Comparison of ENCODE assay signal across 9 mouse cellular contexts in genomic region chr10:128269206-128269910, GRCm38 (mm10). TPM values are rescaled to one million over a fixed set of nuclear protein-coding genes. Genes with fewer than 3 reads are reported as not detected.
DNase-seq lines count a peak whose midpoint lies in the region; ATAC-seq and TF ChIP-seq lines count a peak whose summit lies in the region.
"Had no signal": no experiment of that assay in that cellular context is flagged by ENCODE, and none has a peak within 500 bp of the region (broad histone marks: within the 10 kb centered on the region; RNA-seq: fewer than 3 reads in every experiment).

No protein-coding gene starts in this region.

- no peak for ATAC-seq in G1E (ENCODE audit: extremely low read depth, insufficient number of reproducible peaks, low FRiP score, poor library complexity, severe bottlenecking)
- ATAC-seq in liver, embryonic 12.5 days = no peak
- ATAC-seq in megakaryocyte-erythroid progenitor cell, adult 5-6 weeks (replicated peaks; ENCODE audit: low FRiP score, low TSS enrichment, poor library complexity, severe bottlenecking) = no peak

- H3K9me3 ChIP-seq in G1E (replicated peaks) = no peaks in the 10 kb centered on the region
- H3K9me3 ChIP-seq in embryonic facial prominence, embryonic 10.5 days = no peaks in the 10 kb centered on the region
- H3K9me3 ChIP-seq in liver, embryonic 12.5 days (replicated peaks) = no peaks in the 10 kb centered on the region

- no peak overlapping the region for H3K4me3 ChIP-seq in kidney, adult 2 months (ENCODE audit: insufficient read depth, low read depth, low read length)
- peak overlapping the region; percentile 11; the same call in 1 of the 2 replicates for H3K4me3 ChIP-seq in G1E (ENCODE audit: low read depth, low read length)
- peak overlapping the region; percentile 4; the same call in 1 of the 2 replicates for H3K4me3 ChIP-seq in embryonic facial prominence, embryonic 10.5 days
- H3K4me3 ChIP-seq in liver, embryonic 12.5 days = peak overlapping the region; percentile 86

- H3K4me2 ChIP-seq in liver, embryonic 12.5 days = peak overlapping the region; percentile 73

- no peak for DNase-seq in kidney, adult 2 months
- no peak for DNase-seq in kidney, postnatal 10 days
- DNase-seq in G1E (ENCODE audit: low spot score) = no peak
- no peak for DNase-seq in embryonic facial prominence, embryonic 10.5 days (ENCODE audit: low spot score)
- DNase-seq in gastrocnemius, postnatal 4 days (ENCODE audit: low spot score in 2 of 2) = no peak

- peak overlapping the region; percentile 69 for H3K9ac ChIP-seq in liver, embryonic 12.5 days

- H3K27me3 ChIP-seq in kidney, adult 2 months (replicated peaks; ENCODE audit: control insufficient read depth, insufficient read depth, low read length) = no peaks in the 10 kb centered on the region
- no peaks in the 10 kb centered on the region for H3K27me3 ChIP-seq in G1E (ENCODE audit: insufficient read depth, low read length)
- H3K27me3 ChIP-seq in embryonic facial prominence, embryonic 10.5 days (replicated peaks; ENCODE audit: low read depth, poor library complexity, severe bottlenecking) = peaks cover 8% of the 10 kb centered on the region; the same call in 1 of the 2 replicates
- H3K27me3 ChIP-seq in liver, embryonic 12.5 days (replicated peaks) = no peaks in the 10 kb centered on the region

- no peaks in the 10 kb centered on the region for H3K36me3 ChIP-seq in kidney, adult 2 months (ENCODE audit: control insufficient read depth, insufficient read depth, low read length)
- H3K36me3 ChIP-seq in G1E (replicated peaks) = peaks cover 4% of the 10 kb centered on the region
- no peaks in the 10 kb centered on the region; the same call in 1 of the 2 replicates for H3K36me3 ChIP-seq in embryonic facial prominence, embryonic 10.5 days (replicated peaks)
- peaks cover 3% of the 10 kb centered on the region; the same call in 1 of the 2 replicates for H3K36me3 ChIP-seq in liver, embryonic 12.5 days

- H3K27ac ChIP-seq in kidney, adult 2 months (ENCODE audit: insufficient read depth, low read depth, low read length) = peak overlapping the region; percentile 20; the same call in 1 of the 2 replicates
- no peak overlapping the region for H3K27ac ChIP-seq in embryonic facial prominence, embryonic 10.5 days (replicated peaks)
- H3K27ac ChIP-seq in liver, embryonic 12.5 days = peak overlapping the region; percentile 58

- WGBS in kidney, adult 2 months = 94% methylated on average over 16 of the region's 16 CpGs
- 88% methylated on average over 16 of the region's 16 CpGs for WGBS in embryonic facial prominence, embryonic 10.5 days
- WGBS in liver, embryonic 12.5 days (ENCODE audit: insufficient replicate concordance) = 79% methylated on average over 16 of the region's 16 CpGs

- TF ChIP-seq CTCF in kidney, adult 2 months (conservative IDR thresholded peaks at IDR 0.05; ENCODE audit: insufficient read depth, insufficient read length, low read depth, low read length) = no peak
- TF ChIP-seq CTCF in G1E (IDR thresholded peaks at IDR 0.05; ENCODE audit: low read depth, low read length) = no peak

- TF ChIP-seq POLR2A in kidney, adult 2 months (IDR thresholded peaks at IDR 0.05; ENCODE audit: low read depth, low read length) = no peak

- peaks cover 3% of the 10 kb centered on the region; the same call in 1 of the 2 replicates for H3K4me1 ChIP-seq in kidney, adult 2 months (ENCODE audit: control insufficient read depth, insufficient read depth, low read length)
- H3K4me1 ChIP-seq in G1E (ENCODE audit: insufficient read depth, low read depth, low read length) = peaks cover 21% of the 10 kb centered on the region
- H3K4me1 ChIP-seq in embryonic facial prominence, embryonic 10.5 days = peaks cover 15% of the 10 kb centered on the region
- peaks cover 26% of the 10 kb centered on the region for H3K4me1 ChIP-seq in liver, embryonic 12.5 days

RNA-seq across cellular contexts. Expression of gene Apof, which starts 0.9 kb away (rescaled TPM):
- polyA plus RNA-seq in kidney, adult 2 months (2012; rRNA removed) = 0.08 and 0.30 TPM in 2 replicates
- total RNA-seq in G1E (2014; fragmentation: Nextera tagmentation) = not detected in 2 replicates
- 0.12 and 0.16 TPM in 2 replicates for total RNA-seq in G1E (2017)
- not detected in 2 replicates for polyA plus RNA-seq in G1E (2012)
- polyA plus RNA-seq in embryonic facial prominence, embryonic 10.5 days (2016; fragmentation: Nextera tagmentation; extraction: Ambion mirVana) = 0.11 TPM in 1 of 2 replicates, not detected in the other
- 27.2 and 28.2 TPM in 2 replicates for polyA plus RNA-seq in liver, embryonic 12.5 days (2016; fragmentation: Nextera tagmentation; extraction: Ambion mirVana)
- not detected in 2 replicates for total RNA-seq in megakaryocyte-erythroid progenitor cell, adult 5-6 weeks (2014; fragmentation: Nextera tagmentation)
- total RNA-seq in megakaryocyte-erythroid progenitor cell, adult 5-6 weeks (2017) = not detected in 2 replicates
- 1 to 10 TPM in 1 of 2 experiments, not detected in 1; 1.6 TPM for total RNA-seq in gastrocnemius, postnatal 4 days (2021)
- polyA plus RNA-seq: neural tube, embryonic 11.5 days had no signal

RNA-seq across cellular contexts. Expression of gene Stat2, which starts 1.0 kb away (rescaled TPM):
- 18.6 TPM in 2 replicates for polyA plus RNA-seq in kidney, adult 2 months (2012; rRNA removed)
- total RNA-seq in G1E (2014; fragmentation: Nextera tagmentation) = 23.3 and 24.5 TPM in 2 replicates
- total RNA-seq in G1E (2017) = 15.0 and 16.7 TPM in 2 replicates
- 10.0 and 10.7 TPM in 2 replicates for polyA plus RNA-seq in G1E (2012)
- 14.3 and 15.3 TPM in 2 replicates for polyA plus RNA-seq in embryonic facial prominence, embryonic 10.5 days (2016; fragmentation: Nextera tagmentation; extraction: Ambion mirVana)
- 8.4 and 8.8 TPM in 2 replicates for polyA plus RNA-seq in liver, embryonic 12.5 days (2016; fragmentation: Nextera tagmentation; extraction: Ambion mirVana)
- total RNA-seq in megakaryocyte-erythroid progenitor cell, adult 5-6 weeks (2014; fragmentation: Nextera tagmentation) = 24.3 and 35.7 TPM in 2 replicates
- total RNA-seq in megakaryocyte-erythroid progenitor cell, adult 5-6 weeks (2017) = 8.1 and 9.0 TPM in 2 replicates
- total RNA-seq in gastrocnemius, postnatal 4 days (2021) = 10 to 100 TPM in 1 of 2 experiments, 1 to 10 TPM in 1; 9.3 to 10.2 TPM

RNA-seq across cellular contexts. Expression of gene Apon, which starts 15.5 kb away (rescaled TPM):
- polyA plus RNA-seq in kidney, adult 2 months (2012; rRNA removed) = not detected in 2 replicates
- total RNA-seq in G1E (2014; fragmentation: Nextera tagmentation) = not detected in 2 replicates
- 0.17 and 0.27 TPM in 2 replicates for total RNA-seq in G1E (2017)
- 0.04 TPM in 1 of 2 replicates, not detected in the other for polyA plus RNA-seq in G1E (2012)
- 0.49 and 0.69 TPM in 2 replicates for polyA plus RNA-seq in embryonic facial prominence, embryonic 10.5 days (2016; fragmentation: Nextera tagmentation; extraction: Ambion mirVana)
- 0.31 and 0.51 TPM in 2 replicates for polyA plus RNA-seq in liver, embryonic 12.5 days (2016; fragmentation: Nextera tagmentation; extraction: Ambion mirVana)
- total RNA-seq in megakaryocyte-erythroid progenitor cell, adult 5-6 weeks (2014; fragmentation: Nextera tagmentation) = 1.3 and 1.7 TPM in 2 replicates
- total RNA-seq in megakaryocyte-erythroid progenitor cell, adult 5-6 weeks (2017) = not detected in 2 replicates
- total RNA-seq in gastrocnemius, postnatal 4 days (2021) = under 1 TPM; 0.32 to 0.70 TPM
- polyA plus RNA-seq: frontal cortex, adult 2 months had no signal

RNA-seq across cellular contexts. Expression of gene Il23a, which starts 29.2 kb away (rescaled TPM):
- polyA plus RNA-seq in kidney, adult 2 months (2012; rRNA removed) = 0.05 and 0.10 TPM in 2 replicates
- not detected in 2 replicates for total RNA-seq in G1E (2014; fragmentation: Nextera tagmentation)
- total RNA-seq in G1E (2017) = 0.16 TPM in 1 of 2 replicates, not detected in the other
- 0.03 TPM in 1 of 2 replicates, not detected in the other for polyA plus RNA-seq in G1E (2012)
- polyA plus RNA-seq in embryonic facial prominence, embryonic 10.5 days (2016; fragmentation: Nextera tagmentation; extraction: Ambion mirVana) = 0.13 TPM in 1 of 2 replicates, not detected in the other
- not detected in 2 replicates for polyA plus RNA-seq in liver, embryonic 12.5 days (2016; fragmentation: Nextera tagmentation; extraction: Ambion mirVana)
- total RNA-seq in megakaryocyte-erythroid progenitor cell, adult 5-6 weeks (2014; fragmentation: Nextera tagmentation) = not detected in 2 replicates
- not detected in 2 replicates for total RNA-seq in megakaryocyte-erythroid progenitor cell, adult 5-6 weeks (2017)
- not detected for total RNA-seq in gastrocnemius, postnatal 4 days (2021)
- polyA plus RNA-seq: neural tube, embryonic 11.5 days had no signal

RNA-seq across cellular contexts. Expression of gene Pan2, which starts 33.8 kb away (rescaled TPM):
- 18.1 and 21.1 TPM in 2 replicates for polyA plus RNA-seq in kidney, adult 2 months (2012; rRNA removed)
- total RNA-seq in G1E (2014; fragmentation: Nextera tagmentation) (23.2 and 30.2 TPM in 2 replicates), G1E (2017) (13.8 TPM in 2 replicates)
- polyA plus RNA-seq in G1E (2012) = 3.4 and 3.6 TPM in 2 replicates
- 42.9 and 43.3 TPM in 2 replicates for polyA plus RNA-seq in embryonic facial prominence, embryonic 10.5 days (2016; fragmentation: Nextera tagmentation; extraction: Ambion mirVana)
- polyA plus RNA-seq in liver, embryonic 12.5 days (2016; fragmentation: Nextera tagmentation; extraction: Ambion mirVana) = 17.9 and 18.3 TPM in 2 replicates
- 37.0 and 40.7 TPM in 2 replicates for total RNA-seq in megakaryocyte-erythroid progenitor cell, adult 5-6 weeks (2014; fragmentation: Nextera tagmentation)
- 14.2 and 18.0 TPM in 2 replicates for total RNA-seq in megakaryocyte-erythroid progenitor cell, adult 5-6 weeks (2017)
- total RNA-seq in gastrocnemius, postnatal 4 days (2021) = 10 to 100 TPM; 17.2 to 19.5 TPM

Comparison
In these comparisons a context has a peak if more than half of its experiments do, and no peak if none do; other contexts are left out.
1. RNA of gene Apof, which starts 0.9 kb away (polyA plus RNA-seq): 27.2 to 28.2 TPM in liver, embryonic 12.5 days; 0.08 to 0.30 TPM in kidney, adult 2 months, not detected in G1E and 0.11 TPM in embryonic facial prominence, embryonic 10.5 days; every median in the first group is over 10 times any median in the second.